Mouse (Mus musculus) embryonic fibroblast, embryonic 13.5 days (primary cell): ENCODE measurements around the gene Kcnh4.

Experiments used
- CTCF ChIP-seq: IDR thresholded peaks from 2 replicates; pipeline ENCODE4 v1.5.1; 2011; ENCODE audit warnings: mild to moderate bottlenecking, control low read depth, low read length, moderate library complexity, borderline replicate concordance; ENCODE audit not compliant: insufficient read depth
- POLR2A ChIP-seq: IDR thresholded peaks from 2 replicates; pipeline ENCODE4 v1.6.1; 2011; ENCODE audit warnings: low read depth, mild to moderate bottlenecking, control low read depth, low read length, moderate library complexity

DNA sequence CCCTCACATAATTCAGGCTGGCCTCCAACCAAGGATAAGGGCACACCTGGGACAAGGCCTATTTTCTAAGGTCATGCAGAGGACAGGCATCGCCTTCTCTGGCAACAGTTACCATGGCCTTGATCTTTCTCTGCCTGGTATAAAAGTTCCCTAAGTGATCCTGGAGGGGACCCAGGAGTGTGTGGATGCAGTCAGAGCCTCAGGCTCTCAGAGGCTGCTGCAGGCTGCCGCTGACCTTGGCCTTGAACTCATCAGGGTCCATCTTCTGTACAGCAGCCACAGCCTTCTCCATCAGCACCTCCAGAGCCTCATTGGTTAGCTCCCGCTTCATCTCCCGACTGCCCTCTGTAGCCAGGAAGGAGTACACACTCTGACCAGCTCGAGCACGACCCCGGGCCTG is 61.8 kb downstream of the Kcnh4 start:
- TF ChIP-seq CTCF = no peak
- TF ChIP-seq POLR2A = no peak
